Mouse (Mus musculus) heart, embryonic 16.5 days (tissue): ENCODE measurements at regions not wholly inside any gene's neighbourhood (a gene's known extent, or its start where the extent isn't known, plus 50 kb on each side); places are given as distances from the start of the nearest gene placed in this dataset.
"Not testable (repeated sequence)": the region's sequence is repeated elsewhere in the genome, so short reads cannot be mapped to it uniquely, and the experiment has no call there.

Experiments
- ATAC-seq: fragments of 200-750 bp; cut with Nextera tagmentation; replicated peaks from 2 replicates; pipeline ENCODE4 v1.8.0; 2017; ENCODE audit warnings: moderate number of reproducible peaks; ENCODE audit not compliant: insufficient read depth, low FRiP score; ENCODE audit errors: extremely low read depth
- H3K27ac ChIP-seq: fragments of 300-500 bp; sonication (generic); 2 replicates; pipeline ENCODE4 v1.5.1; 2014; ENCODE audit warnings: mild to moderate bottlenecking, low read length, control low read depth, moderate library complexity
- H3K27me3 ChIP-seq: fragments of 300-500 bp; sonication (generic); 2 replicates; pipeline ENCODE4 v1.6.1; 2014; ENCODE audit warnings: low read length, mixed read lengths; ENCODE audit not compliant: control insufficient read depth, insufficient read depth
- H3K36me3 ChIP-seq: fragments of 300-500 bp; sonication (generic); 2 replicates; pipeline ENCODE4 v1.6.1; 2014; ENCODE audit not compliant: control insufficient read depth, insufficient read depth
- H3K4me1 ChIP-seq: fragments of 300-500 bp; sonication (generic); 2 replicates; pipeline ENCODE4 v1.6.1; 2014; ENCODE audit warnings: low read length, mixed read lengths; ENCODE audit not compliant: control insufficient read depth, insufficient read depth
- H3K4me2 ChIP-seq: fragments of 300-500 bp; sonication (generic); 2 replicates; pipeline ENCODE4 v1.6.1; 2014; ENCODE audit warnings: low read depth, mild to moderate bottlenecking, control low read depth, low read length
- H3K4me3 ChIP-seq: fragments of 300-500 bp; sonication (generic); 2 replicates; pipeline ENCODE4 v1.5.1; 2014; ENCODE audit warnings: mild to moderate bottlenecking, control low read depth, low read length
- H3K9ac ChIP-seq: fragments of 300-500 bp; sonication (generic); 2 replicates; pipeline ENCODE4 v1.6.1; 2014; ENCODE audit warnings: low read length, control low read depth
- H3K9me3 ChIP-seq: fragments of 300-500 bp; sonication (generic); replicated peaks from 2 replicates; pipeline ENCODE4 v1.6.1; 2016; ENCODE audit warnings: low read length; ENCODE audit not compliant: control insufficient read depth
- WGBS: fragments of 180-500 bp; shearing (Covaris S2); extraction: QIAGEN DNeasy Blood & Tissue Kit; methylation state at CpG from one replicate; pipeline ENCODE4 v1.1.7; 2014; 5-methylcytosine and 5-hydroxymethylcytosine counted together

DNA sequence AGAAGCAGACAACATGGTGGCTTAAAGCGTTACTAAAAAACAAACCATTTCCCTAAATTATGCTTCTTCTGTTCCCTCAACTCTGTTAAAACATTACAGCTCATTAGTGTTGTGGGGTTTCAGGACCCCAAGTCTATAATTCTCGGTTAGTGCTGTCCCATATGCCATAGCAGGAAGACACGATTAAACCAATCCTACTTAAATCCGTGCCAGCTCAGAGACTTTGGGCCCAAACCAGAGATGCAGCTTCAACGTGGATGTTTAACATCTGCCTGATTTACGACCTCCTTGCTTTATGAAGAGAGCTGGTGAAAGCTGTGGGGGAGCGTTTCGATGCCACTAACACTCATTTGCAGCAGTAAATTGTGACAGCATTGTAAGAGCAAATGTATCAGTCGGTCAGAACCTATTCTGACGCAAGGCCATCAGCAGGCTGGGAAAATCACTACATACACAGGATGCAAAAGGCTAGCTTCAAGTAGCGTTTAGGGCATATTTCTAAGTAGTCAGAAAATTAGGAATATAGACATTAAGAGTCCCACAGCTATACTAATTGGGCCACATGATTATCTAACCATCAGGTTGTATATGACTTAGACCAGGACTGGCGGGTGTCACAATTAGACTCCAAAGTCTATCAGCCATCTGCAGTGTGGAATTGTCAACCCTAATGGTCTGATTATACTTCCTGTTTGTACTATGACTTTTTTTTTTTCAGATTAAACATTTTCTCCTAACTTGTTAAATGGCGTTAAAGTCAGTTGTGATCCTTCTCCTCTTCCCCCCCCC lies 333.1 kb upstream of the Gm6657 start:
- Histone ChIP-seq H3K36me3 (no peaks in the 10 kb centered on the region), H3K27ac (no peak overlapping the region), H3K4me1 (no peaks in the 10 kb centered on the region), H3K27me3 (no peaks in the 10 kb centered on the region), H3K9ac (no peak overlapping the region), H3K4me2 (no peak overlapping the region), H3K9me3 (no peaks in the 10 kb centered on the region), H3K4me3 (no peak overlapping the region)
- 77% methylated on average over 13 of the region's 13 CpGs for WGBS
- ATAC-seq, result no peak

DNA sequence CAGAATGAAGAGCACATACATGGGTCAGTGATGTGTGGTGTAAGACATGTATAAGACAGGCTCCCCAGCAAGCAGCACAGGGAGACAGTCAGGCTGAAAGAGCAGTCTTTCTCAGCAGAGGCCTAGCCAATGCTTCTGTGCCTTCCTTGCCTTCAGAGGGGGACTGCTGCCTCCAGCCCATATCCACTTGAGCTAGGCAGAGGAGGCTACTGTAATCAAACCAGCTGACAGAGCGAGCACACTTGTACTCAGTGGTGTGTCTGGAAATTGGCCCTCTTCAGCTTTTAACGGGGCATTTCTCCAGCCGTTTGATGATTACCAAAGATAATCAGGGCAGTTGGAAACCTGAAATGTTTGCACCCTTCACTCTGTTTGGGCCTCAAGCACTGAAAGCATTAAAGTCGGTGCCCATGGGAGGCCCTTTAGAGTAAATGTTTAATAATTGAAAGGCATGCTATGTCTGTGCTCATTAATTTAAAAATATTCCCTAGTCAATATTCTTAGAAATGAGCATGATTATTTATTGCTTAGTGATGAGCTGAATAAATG lies 326.0 kb upstream of the Gm6657 start:
- no peak overlapping the region for H3K9ac ChIP-seq
- H3K27me3 ChIP-seq, result no peaks in the 10 kb centered on the region
- H3K4me2 ChIP-seq, result no peak overlapping the region
- no peaks in the 10 kb centered on the region for H3K9me3 ChIP-seq
- no peaks in the 10 kb centered on the region for H3K4me1 ChIP-seq
- no peak overlapping the region for H3K4me3 ChIP-seq
- no peaks in the 10 kb centered on the region for H3K36me3 ChIP-seq
- no peak for ATAC-seq
- no peak overlapping the region for H3K27ac ChIP-seq
- WGBS, result 39% methylated on average over 4 of the region's 4 CpGs

DNA sequence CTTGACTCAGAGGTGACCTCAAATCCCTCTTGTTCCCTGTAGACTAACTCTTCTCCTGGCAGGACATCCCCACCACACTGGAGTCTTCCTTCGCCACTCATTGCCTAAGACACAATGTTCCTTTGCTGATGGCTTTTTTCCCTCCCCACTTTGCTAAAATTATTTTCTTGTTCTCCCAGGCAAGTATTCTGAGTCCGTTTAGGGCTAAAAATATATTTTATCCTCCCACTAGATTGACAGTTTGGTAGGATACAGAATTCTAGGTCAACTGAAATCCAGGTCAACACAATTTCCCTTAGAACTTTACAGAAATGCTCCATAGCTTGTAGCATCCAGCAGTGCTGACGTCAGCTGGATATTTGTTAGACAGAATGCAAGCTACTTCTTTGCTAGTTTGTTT lies 324.7 kb upstream of the Gm6657 start:
- Histone ChIP-seq H3K27me3 (no peaks in the 10 kb centered on the region), H3K9ac (no peak overlapping the region), H3K4me2 (no peak overlapping the region), H3K27ac (no peak overlapping the region), H3K4me3 (no peak overlapping the region), H3K9me3 (no peaks in the 10 kb centered on the region), H3K4me1 (no peaks in the 10 kb centered on the region), H3K36me3 (no peaks in the 10 kb centered on the region)
- 73% methylated on average over 3 of the region's 3 CpGs for WGBS
- no peak for ATAC-seq

DNA sequence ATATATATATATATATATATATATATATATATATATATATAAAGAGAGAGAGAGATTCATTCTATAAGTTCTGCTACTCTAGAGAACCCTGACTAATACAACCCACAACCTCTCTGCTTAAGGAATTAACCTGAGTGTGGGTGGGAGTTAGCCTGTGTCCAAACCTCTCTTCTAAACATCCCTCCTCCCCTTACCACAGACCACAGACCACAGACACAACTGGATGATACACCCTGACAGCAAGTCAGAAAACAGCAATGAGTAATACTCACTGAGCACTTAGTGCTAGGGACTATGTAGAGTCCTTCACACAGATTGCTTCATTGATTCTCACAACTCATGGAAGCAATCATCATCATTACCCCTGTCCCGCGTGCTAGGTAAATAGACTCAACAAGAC lies 306.7 kb upstream of the Gm6657 start:
- no peaks in the 10 kb centered on the region for H3K9me3 ChIP-seq
- H3K9ac ChIP-seq, result no peak overlapping the region
- no peaks in the 10 kb centered on the region for H3K36me3 ChIP-seq
- no peak for ATAC-seq
- H3K4me2 ChIP-seq, result no peak overlapping the region
- no peak overlapping the region for H3K27ac ChIP-seq
- WGBS, result 90% methylated on average over 2 of the region's 2 CpGs
- no peaks in the 10 kb centered on the region for H3K27me3 ChIP-seq
- H3K4me1 ChIP-seq, result no peaks in the 10 kb centered on the region
- no peak overlapping the region for H3K4me3 ChIP-seq

DNA sequence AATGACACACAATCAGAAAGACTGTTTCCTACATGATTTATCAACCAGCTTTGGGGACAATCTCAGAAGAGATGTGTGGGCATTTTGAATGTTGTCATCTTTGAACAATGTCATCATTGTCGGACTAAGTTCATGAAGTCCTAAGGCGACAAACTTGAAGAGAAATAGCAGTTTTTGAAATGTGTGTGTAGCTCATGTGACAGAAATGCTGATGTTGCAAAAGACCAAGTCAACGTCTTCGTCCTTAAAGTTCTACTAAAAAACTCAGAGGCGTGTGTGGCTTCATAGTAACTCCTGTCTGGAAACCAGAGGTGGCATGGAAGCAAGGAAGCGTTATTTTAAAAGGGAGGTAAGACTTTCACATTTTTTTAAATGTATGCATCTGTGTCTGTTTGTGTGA lies 302.6 kb upstream of the Gm6657 start:
- no peak for ATAC-seq
- no peaks in the 10 kb centered on the region for H3K36me3 ChIP-seq
- no peaks in the 10 kb centered on the region for H3K27me3 ChIP-seq
- H3K4me2 ChIP-seq, result no peak overlapping the region
- no peaks in the 10 kb centered on the region for H3K9me3 ChIP-seq
- WGBS, result 89% methylated on average over 6 of the region's 6 CpGs
- H3K9ac ChIP-seq, result no peak overlapping the region
- H3K4me1 ChIP-seq, result no peaks in the 10 kb centered on the region
- H3K27ac ChIP-seq, result no peak overlapping the region
- H3K4me3 ChIP-seq, result no peak overlapping the region

DNA sequence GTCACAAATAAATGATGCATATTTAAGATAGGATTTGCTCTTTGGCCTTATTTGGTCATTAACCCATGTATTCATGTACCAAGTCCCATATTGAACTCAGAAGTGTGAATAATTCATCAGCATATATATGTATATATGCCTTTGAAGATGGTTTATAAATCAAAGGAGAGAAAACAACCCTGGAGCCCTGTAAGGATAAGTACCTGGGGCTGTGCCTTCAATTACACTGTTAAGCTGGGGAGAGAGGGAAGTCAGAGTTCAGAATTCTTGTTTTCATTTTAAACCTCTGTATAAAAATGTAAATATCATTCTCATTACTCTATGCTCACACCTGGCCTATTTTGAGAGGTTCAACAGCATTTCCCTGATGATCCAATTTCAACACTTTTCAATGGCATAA lies 299.8 kb upstream of the Gm6657 start:
- H3K4me3 ChIP-seq, result no peak overlapping the region
- no peaks in the 10 kb centered on the region for H3K27me3 ChIP-seq
- no peak overlapping the region for H3K9ac ChIP-seq
- no peak overlapping the region for H3K27ac ChIP-seq
- H3K4me1 ChIP-seq, result no peaks in the 10 kb centered on the region
- H3K36me3 ChIP-seq, result no peaks in the 10 kb centered on the region
- H3K4me2 ChIP-seq, result no peak overlapping the region
- no peaks in the 10 kb centered on the region for H3K9me3 ChIP-seq
- ATAC-seq, result no peak

DNA sequence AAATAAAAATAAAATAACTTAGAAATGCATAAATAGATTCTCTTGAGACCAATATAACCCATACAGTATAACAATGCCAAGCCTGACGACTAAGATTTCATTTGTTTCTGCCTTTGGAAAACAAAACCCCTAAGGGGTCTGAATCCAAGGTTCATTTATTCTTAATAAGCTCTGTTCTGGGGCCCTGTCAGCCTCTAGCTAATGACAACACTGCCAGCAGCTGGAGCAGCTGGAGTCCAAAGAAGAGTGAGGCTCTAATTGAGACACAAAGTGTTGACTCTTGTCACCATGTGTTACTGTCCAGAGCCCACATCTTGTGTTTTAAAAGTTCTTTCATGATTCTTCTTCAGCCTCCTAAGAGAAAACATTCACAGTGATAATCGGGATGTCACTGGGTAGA lies 298.5 kb upstream of the Gm6657 start:
- Histone ChIP-seq H3K4me1 (no peaks in the 10 kb centered on the region), H3K27me3 (no peaks in the 10 kb centered on the region), H3K4me2 (no peak overlapping the region), H3K36me3 (no peaks in the 10 kb centered on the region), H3K9ac (no peak overlapping the region), H3K4me3 (no peak overlapping the region), H3K27ac (no peak overlapping the region), H3K9me3 (no peaks in the 10 kb centered on the region)
- no peak for ATAC-seq
- WGBS, result 52% methylated on average over 2 of the region's 2 CpGs

DNA sequence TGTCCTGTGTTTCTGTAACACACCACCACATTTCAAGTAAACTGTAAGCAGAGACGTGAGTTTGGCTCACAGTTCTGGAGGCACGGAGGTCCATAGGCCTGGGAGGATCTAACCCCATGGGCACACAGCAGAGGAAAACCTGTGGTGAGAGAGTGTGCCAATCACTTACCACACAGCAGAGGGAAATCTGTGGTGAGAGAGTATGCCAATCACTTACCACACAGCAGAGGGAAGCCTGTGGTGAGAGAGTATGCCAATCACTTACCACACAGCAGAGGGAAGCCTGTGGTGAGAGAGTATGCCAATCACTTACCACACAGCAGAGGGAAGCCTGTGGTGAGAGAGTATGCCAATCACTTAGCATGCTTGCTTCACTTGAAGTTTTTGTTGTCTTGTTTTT lies 295.1 kb upstream of the Gm6657 start:
- H3K4me1 ChIP-seq, H3K36me3 ChIP-seq, H3K4me3 ChIP-seq, H3K27ac ChIP-seq, H3K4me2 ChIP-seq, H3K9ac ChIP-seq, H3K9me3 ChIP-seq, ATAC-seq, H3K27me3 ChIP-seq: not testable (repeated sequence)
- 80% methylated on average over 2 of the region's 2 CpGs for WGBS

DNA sequence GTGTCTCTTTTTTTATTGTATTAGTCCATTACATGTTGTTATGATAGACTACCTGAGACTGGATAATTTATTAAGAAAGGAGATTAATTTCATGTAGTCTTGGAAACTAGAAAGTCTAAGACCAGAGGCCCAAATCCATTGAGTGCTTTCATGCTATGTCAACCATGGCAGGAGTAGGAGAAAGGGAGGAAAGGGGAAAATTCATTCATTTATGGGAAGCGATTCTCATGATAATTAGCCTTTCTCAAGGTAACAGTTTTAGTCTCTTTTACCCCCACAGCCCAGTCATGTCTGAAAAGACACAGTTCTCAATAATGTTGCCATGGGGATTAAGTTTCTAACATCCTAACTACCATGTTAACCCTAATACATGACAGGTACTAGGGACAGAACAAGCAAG lies 292.8 kb upstream of the Gm6657 start:
- no peak overlapping the region for H3K4me2 ChIP-seq
- H3K9ac ChIP-seq, result no peak overlapping the region
- no peak for ATAC-seq
- H3K4me3 ChIP-seq, result no peak overlapping the region
- no peak overlapping the region for H3K27ac ChIP-seq
- H3K27me3 ChIP-seq, result no peaks in the 10 kb centered on the region
- H3K4me1 ChIP-seq, result no peaks in the 10 kb centered on the region
- H3K36me3 ChIP-seq, result no peaks in the 10 kb centered on the region
- 91% methylated on average over 1 of the region's 1 CpGs for WGBS
- H3K9me3 ChIP-seq, result no peaks in the 10 kb centered on the region
